Mouse (Mus musculus): ENCODE measurements around the gene Dpm2.
A peak's percentile ranks its signal among the peaks of the same experiment; 100 is the strongest.

Gene Dpm2

GRCm38 (mm10) chr2:32597248-32597647 is 26.6 kb downstream of the Dpm2 start:
- Histone ChIP-seq H3K4me1 (replicated peaks; ENCODE audit: low read depth, low read length) (peaks cover 57% of the 10 kb centered on the region), H3K9me3 (ENCODE audit: low read length) (no peaks in the 10 kb centered on the region), H3K27me3 (ENCODE audit: insufficient read depth, low read length) (no peaks in the 10 kb centered on the region), H3K4me3 (replicated peaks; ENCODE audit: low read length) (no peak overlapping the region), H3K36me3 (ENCODE audit: insufficient read depth, low read length) (peaks cover 25% of the 10 kb centered on the region)
- no peak for TF ChIP-seq NANOG (IDR thresholded peaks at IDR 0.05; ENCODE audit: borderline replicate concordance, low read length)
- no peak for TF ChIP-seq POU5F1 (IDR thresholded peaks at IDR 0.05; ENCODE audit: borderline replicate concordance, low read length)
- no peak for TF ChIP-seq CTCF (conservative IDR thresholded peaks at IDR 0.05; ENCODE audit: low read length)

DNA sequence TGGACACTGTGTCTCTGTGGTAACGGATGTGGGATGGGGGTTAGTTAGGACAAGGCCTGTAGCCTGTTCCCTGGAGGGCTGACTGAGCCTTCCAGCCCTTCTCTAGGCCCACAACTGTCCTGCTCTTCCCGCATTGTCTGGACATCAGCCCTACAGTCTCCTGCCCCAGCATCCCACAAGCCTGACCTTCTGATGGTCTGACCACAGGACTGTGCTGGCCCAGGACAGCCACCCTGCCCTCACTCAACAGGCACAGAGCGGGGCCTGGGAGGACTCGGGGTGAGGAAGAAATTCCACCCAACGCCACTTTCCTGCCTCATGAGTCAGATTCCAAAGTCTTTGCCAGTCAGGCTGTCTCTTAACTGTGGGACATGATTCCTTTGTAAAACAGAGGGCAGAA is 27.0 kb downstream of the Dpm2 start:
- peaks cover 58% of the 10 kb centered on the region for H3K4me1 ChIP-seq (replicated peaks; ENCODE audit: low read depth, low read length)
- H3K36me3 ChIP-seq (ENCODE audit: insufficient read depth, low read length) = peaks cover 25% of the 10 kb centered on the region
- H3K4me3 ChIP-seq (replicated peaks; ENCODE audit: low read length) = no peak overlapping the region
- TF ChIP-seq POU5F1 (IDR thresholded peaks at IDR 0.05; ENCODE audit: borderline replicate concordance, low read length) (no peak), CTCF (conservative IDR thresholded peaks at IDR 0.05; ENCODE audit: low read length) (no peak), NANOG (IDR thresholded peaks at IDR 0.05; ENCODE audit: borderline replicate concordance, low read length) (no peak)
- H3K9me3 ChIP-seq (ENCODE audit: low read length) = no peaks in the 10 kb centered on the region
- H3K27me3 ChIP-seq (ENCODE audit: insufficient read depth, low read length) = no peaks in the 10 kb centered on the region

GRCm38 (mm10) chr2:32598506-32598905 is 27.8 kb downstream of the Dpm2 start:
- TF ChIP-seq NANOG (IDR thresholded peaks at IDR 0.05; ENCODE audit: borderline replicate concordance, low read length) (no peak), CTCF (conservative IDR thresholded peaks at IDR 0.05; ENCODE audit: low read length) (no peak)
- Histone ChIP-seq H3K9me3 (ENCODE audit: low read length) (no peaks in the 10 kb centered on the region), H3K36me3 (ENCODE audit: insufficient read depth, low read length) (peaks cover 25% of the 10 kb centered on the region), H3K4me3 (replicated peaks; ENCODE audit: low read length) (no peak overlapping the region), H3K27me3 (ENCODE audit: insufficient read depth, low read length) (no peaks in the 10 kb centered on the region), H3K4me1 (replicated peaks; ENCODE audit: low read depth, low read length) (peaks cover 52% of the 10 kb centered on the region)

DNA sequence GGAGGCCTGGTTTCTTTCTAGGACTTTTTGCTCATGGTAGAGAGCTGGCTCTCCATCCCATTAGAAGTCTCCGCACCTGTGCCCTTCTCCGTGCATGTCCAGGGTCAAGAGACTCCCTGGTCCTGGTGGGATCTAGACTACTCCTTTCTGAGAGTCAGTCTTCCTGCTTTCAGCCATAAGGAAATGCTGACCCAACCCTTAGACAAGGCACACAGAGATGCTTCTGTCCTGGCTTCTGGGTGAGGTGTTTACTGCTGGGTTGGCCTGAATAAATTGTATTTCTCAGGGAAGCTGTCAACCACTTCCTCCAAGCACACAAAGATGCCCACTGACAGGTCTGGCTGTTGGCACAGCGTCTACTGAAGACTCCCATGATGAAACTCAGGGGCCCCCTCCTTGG is 28.8 kb downstream of the Dpm2 start, which contains the start of gene St6galnac6:
Gene St6galnac6, plus strand, starts transcription at position 301 of the 400 bp plus-strand sequence.
- TF ChIP-seq POU5F1 (IDR thresholded peaks at IDR 0.05; ENCODE audit: borderline replicate concordance, low read length) = no peak
- no peak for TF ChIP-seq CTCF (conservative IDR thresholded peaks at IDR 0.05; ENCODE audit: low read length)
- TF ChIP-seq NANOG (IDR thresholded peaks at IDR 0.05; ENCODE audit: borderline replicate concordance, low read length) = no peak
- peaks cover 25% of the 10 kb centered on the region for H3K36me3 ChIP-seq (ENCODE audit: insufficient read depth, low read length)
- H3K4me1 ChIP-seq (replicated peaks; ENCODE audit: low read depth, low read length) = peaks cover 45% of the 10 kb centered on the region
- H3K9me3 ChIP-seq (ENCODE audit: low read length) = no peaks in the 10 kb centered on the region
- no peaks in the 10 kb centered on the region for H3K27me3 ChIP-seq (ENCODE audit: insufficient read depth, low read length)
- no peak within 1 kb of the TSS for H3K4me3 ChIP-seq (replicated peaks; ENCODE audit: low read length)

GRCm38 (mm10) chr2:32601417-32602065 is 30.9 kb downstream of the Dpm2 start:
- Histone ChIP-seq H3K36me3 (ENCODE audit: insufficient read depth, low read length) (peaks cover 16% of the 10 kb centered on the region), H3K4me3 (replicated peaks; ENCODE audit: low read length) (no peak overlapping the region), H3K9me3 (ENCODE audit: low read length) (no peaks in the 10 kb centered on the region), H3K4me1 (replicated peaks; ENCODE audit: low read depth, low read length) (peaks cover 46% of the 10 kb centered on the region), H3K27me3 (ENCODE audit: insufficient read depth, low read length) (no peaks in the 10 kb centered on the region)
- TF ChIP-seq NANOG (IDR thresholded peaks at IDR 0.05; ENCODE audit: borderline replicate concordance, low read length) (no peak), POU5F1 (IDR thresholded peaks at IDR 0.05; ENCODE audit: borderline replicate concordance, low read length) (no peak), CTCF (conservative IDR thresholded peaks at IDR 0.05; ENCODE audit: low read length) (peak; percentile 10; the same call in 1 of the 2 replicates)

DNA sequence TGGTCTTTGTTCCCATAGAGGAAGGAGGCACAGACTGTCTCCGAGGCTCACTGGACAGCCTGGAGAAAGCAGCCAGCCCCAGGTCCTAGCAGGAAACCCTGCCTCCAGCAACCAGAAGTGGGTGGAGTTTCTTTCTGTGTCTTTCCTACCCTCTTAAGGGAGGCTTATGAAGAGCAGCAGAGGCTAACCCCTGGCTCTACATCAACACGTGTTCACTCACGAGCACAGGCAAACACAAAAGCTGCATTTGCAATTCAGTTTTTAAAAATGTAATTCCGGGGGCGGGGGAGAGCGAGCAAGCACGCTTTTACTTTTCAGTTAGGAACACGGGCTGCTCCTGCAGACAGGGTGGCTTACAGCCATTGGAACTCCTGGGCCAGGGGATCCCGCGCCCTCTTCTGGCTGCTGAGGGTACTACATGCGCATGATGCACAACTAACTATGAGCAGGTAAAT is 32.0 kb downstream of the Dpm2 start:
- H3K9me3 ChIP-seq (ENCODE audit: low read length) = no peaks in the 10 kb centered on the region
- no peaks in the 10 kb centered on the region for H3K27me3 ChIP-seq (ENCODE audit: insufficient read depth, low read length)
- H3K4me3 ChIP-seq (replicated peaks; ENCODE audit: low read length) = peak overlapping the region; percentile 72
- peaks cover 7% of the 10 kb centered on the region for H3K36me3 ChIP-seq (ENCODE audit: insufficient read depth, low read length)
- H3K4me1 ChIP-seq (replicated peaks; ENCODE audit: low read depth, low read length) = peaks cover 42% of the 10 kb centered on the region
- peak; percentile 95 for TF ChIP-seq CTCF (conservative IDR thresholded peaks at IDR 0.05; ENCODE audit: low read length)
- TF ChIP-seq POU5F1 (IDR thresholded peaks at IDR 0.05; ENCODE audit: borderline replicate concordance, low read length) = no peak

- 0 out of 2 replicates have a peak, but pooled peaks cover 3% of the 10 kb centered on the region for H3K36me3 ChIP-seq (ENCODE audit: insufficient read depth, low read length)
- TF ChIP-seq POU5F1 (IDR thresholded peaks at IDR 0.05; ENCODE audit: borderline replicate concordance, low read length) (no peak), NANOG (IDR thresholded peaks at IDR 0.05; ENCODE audit: borderline replicate concordance, low read length) (no peak), CTCF (conservative IDR thresholded peaks at IDR 0.05; ENCODE audit: low read length) (no peak)
- H3K4me1 ChIP-seq (replicated peaks; ENCODE audit: low read depth, low read length) = peaks cover 60% of the 10 kb centered on the region
- H3K9me3 ChIP-seq (ENCODE audit: low read length) = no peaks in the 10 kb centered on the region
- no peak overlapping the region for H3K4me3 ChIP-seq (replicated peaks; ENCODE audit: low read length)
- H3K27me3 ChIP-seq (ENCODE audit: insufficient read depth, low read length) = no peaks in the 10 kb centered on the region
Observed at GRCm38 (mm10) chr2:32604631-32605030, 34.0 kb downstream of the Dpm2 start.

GRCm38 (mm10) chr2:32606161-32607142 is 35.8 kb downstream of the Dpm2 start:
- Histone ChIP-seq H3K27me3 (ENCODE audit: insufficient read depth, low read length) (no peaks in the 10 kb centered on the region), H3K36me3 (ENCODE audit: insufficient read depth, low read length) (0 out of 2 replicates have a peak, but pooled peaks cover 3% of the 10 kb centered on the region), H3K4me3 (replicated peaks; ENCODE audit: low read length) (peak overlapping the region; percentile 97), H3K9me3 (ENCODE audit: low read length) (no peaks in the 10 kb centered on the region), H3K4me1 (replicated peaks; ENCODE audit: low read depth, low read length) (peaks cover 74% of the 10 kb centered on the region)
- peak; percentile 87 for TF ChIP-seq CTCF (conservative IDR thresholded peaks at IDR 0.05; ENCODE audit: low read length)
- TF ChIP-seq NANOG (IDR thresholded peaks at IDR 0.05; ENCODE audit: borderline replicate concordance, low read length) = no peak

All from E14TG2a.4 (cell line).